Mouse (Mus musculus) MEL (cell line): ENCODE data around the gene Mtmr14. TPM values are rescaled to one million over a fixed set of nuclear protein-coding genes. Genes with fewer than 3 reads are reported as not detected.

Experiments used
- DNase-seq: peaks from one replicate; pipeline ENCODE4 v3.0.0; 2011; ENCODE audit warnings: low read depth, low spot score
- H3K27ac ChIP-seq: 2 replicates; pipeline ENCODE4 v1.5.1; 2012; ENCODE audit warnings: low read depth, mild to moderate bottlenecking, control low read depth, low read length, moderate library complexity; ENCODE audit not compliant: control insufficient read depth
- H3K27me3 ChIP-seq, 2 experiments: fragments of 150-350 bp in 1 of 2; sonication (generic) in 1 of 2; 2 replicates each; pipeline ENCODE4 v1.6.1; 2012; ENCODE audit warnings: low read length in 2 of 2, mild to moderate bottlenecking in 2 of 2, improper control_type of control experiment in 1 of 2, moderate library complexity in 1 of 2; ENCODE audit not compliant: insufficient read depth in 2 of 2, control insufficient read depth in 1 of 2
- H3K36me3 ChIP-seq, 2 experiments: 2 replicates each; pipeline ENCODE4 v1.6.1; 2012 to 2014; ENCODE audit warnings: low read length in 2 of 2, improper control_type of control experiment in 1 of 2, inconsistent platforms in 1 of 2, mild to moderate bottlenecking in 1 of 2; ENCODE audit not compliant: insufficient read depth in 2 of 2, control insufficient read depth in 1 of 2
- H3K4me1 ChIP-seq, 2 experiments: fragments of 150-350 bp in 1 of 2; sonication (generic) in 1 of 2; 2 replicates each; pipeline ENCODE4 v1.6.1; 2012; ENCODE audit warnings: low read length in 2 of 2, improper control_type of control experiment in 1 of 2, mild to moderate bottlenecking in 1 of 2; ENCODE audit not compliant: insufficient read depth in 2 of 2, control insufficient read depth in 1 of 2
- H3K4me3 ChIP-seq, 2 experiments: fragments of 150-350 bp in 1 of 2; sonication (generic) in 1 of 2; 2 replicates each; pipeline ENCODE4 v1.5.1; 2012; ENCODE audit warnings: low read depth in 2 of 2, low read length in 2 of 2, mild to moderate bottlenecking in 2 of 2, moderate library complexity in 2 of 2, control low read depth in 1 of 2, improper control_type of control experiment in 1 of 2; ENCODE audit not compliant: control insufficient read depth in 1 of 2, insufficient read depth in 1 of 2
- H3K79me2 ChIP-seq: 2 replicates; pipeline ENCODE4 v1.6.1; 2012; ENCODE audit warnings: mild to moderate bottlenecking, low read length, moderate library complexity; ENCODE audit not compliant: control insufficient read depth, poor library complexity, insufficient read depth
- H3K9ac ChIP-seq: 2 replicates; pipeline ENCODE4 v1.6.1; 2012; ENCODE audit warnings: low read depth, mild to moderate bottlenecking, control low read depth, low read length, moderate library complexity; ENCODE audit not compliant: control insufficient read depth, poor library complexity, severe bottlenecking
- H3K9me3 ChIP-seq: fragments of 150-350 bp; sonication (generic); replicated peaks from 2 replicates; pipeline ENCODE4 v1.6.1; 2012; ENCODE audit warnings: mild to moderate bottlenecking, low read length, improper control_type of control experiment, moderate library complexity; ENCODE audit not compliant: insufficient read depth
- CHD1 ChIP-seq: IDR thresholded peaks from 2 replicates; pipeline ENCODE4 v1.6.1; 2012; ENCODE audit warnings: low read depth, mild to moderate bottlenecking, inconsistent platforms, low read length, improper control_type of control experiment
- CTCF ChIP-seq, 3 experiments: IDR thresholded peaks in 2 of 3; conservative IDR thresholded peaks in 1 of 3; 2 replicates each; pipeline ENCODE4 v1.5.1; 2011 to 2012; ENCODE audit warnings: low read length in 3 of 3, low read depth in 2 of 3, mild to moderate bottlenecking in 2 of 3, improper control_type of control experiment in 1 of 3, inconsistent platforms in 1 of 3, mixed read lengths in 1 of 3, moderate library complexity in 1 of 3; ENCODE audit not compliant: control insufficient read depth in 1 of 3, insufficient read depth in 1 of 3, poor library complexity in 1 of 3, severe bottlenecking in 1 of 3
- E2F4 ChIP-seq: IDR thresholded peaks from 2 replicates; pipeline ENCODE4 v1.6.1; 2011; ENCODE audit warnings: low read depth, low read length, improper control_type of control experiment, borderline replicate concordance
- ELF1 ChIP-seq: IDR thresholded peaks from 2 replicates; pipeline ENCODE4 v1.6.1; 2014; ENCODE audit warnings: low read depth, mild to moderate bottlenecking, inconsistent platforms, low read length, improper control_type of control experiment, moderate library complexity
- EP300 ChIP-seq, 2 experiments: IDR thresholded peaks; 2 replicates each; pipeline ENCODE4 v1.6.1; 2011; ENCODE audit warnings: improper control_type of control experiment in 2 of 2, low read length in 2 of 2, low read depth in 1 of 2, mild to moderate bottlenecking in 1 of 2
- ETS1 ChIP-seq: IDR thresholded peaks from 2 replicates; pipeline ENCODE4 v1.6.1; 2012; ENCODE audit warnings: low read depth, mild to moderate bottlenecking, inconsistent platforms, low read length, improper control_type of control experiment, moderate library complexity
- KAT2A ChIP-seq: conservative IDR thresholded peaks from 2 replicates; pipeline ENCODE4 v1.6.1; 2012; ENCODE audit warnings: low read depth, low read length, improper control_type of control experiment, inconsistent platforms
- MAX ChIP-seq: IDR thresholded peaks from 2 replicates; pipeline ENCODE4 v1.6.1; 2011; ENCODE audit warnings: low read length, improper control_type of control experiment
- MAZ ChIP-seq: IDR thresholded peaks from 2 replicates; pipeline ENCODE4 v1.6.1; 2012; ENCODE audit warnings: low read depth, mild to moderate bottlenecking, inconsistent platforms, low read length, improper control_type of control experiment
- MYC ChIP-seq: IDR thresholded peaks from 2 replicates; pipeline ENCODE4 v1.6.1; 2011; ENCODE audit warnings: low read depth, mild to moderate bottlenecking, low read length, improper control_type of control experiment, moderate library complexity
- NELFE ChIP-seq: IDR thresholded peaks from 2 replicates; pipeline ENCODE4 v1.6.1; 2011; ENCODE audit warnings: low read depth, low read length, improper control_type of control experiment
- NRF1 ChIP-seq: IDR thresholded peaks from 2 replicates; pipeline ENCODE4 v1.6.1; 2014; ENCODE audit warnings: low read depth, mild to moderate bottlenecking, inconsistent platforms, low read length, improper control_type of control experiment, moderate library complexity; ENCODE audit not compliant: poor library complexity, insufficient read depth, severe bottlenecking
- POLR2A ChIP-seq, 2 experiments: IDR thresholded peaks; 2 replicates each; pipeline ENCODE4 v1.6.1; 2011 to 2012; ENCODE audit warnings: low read length in 2 of 2, mild to moderate bottlenecking in 2 of 2, control low read depth in 1 of 2, improper control_type of control experiment in 1 of 2, low read depth in 1 of 2, moderate library complexity in 1 of 2; ENCODE audit not compliant: control insufficient read depth in 1 of 2, insufficient read depth in 1 of 2, poor library complexity in 1 of 2
- RCOR1 ChIP-seq: IDR thresholded peaks from 2 replicates; pipeline ENCODE4 v1.6.1; 2012; ENCODE audit warnings: low read depth, mild to moderate bottlenecking, inconsistent platforms, low read length, improper control_type of control experiment
- SIN3A ChIP-seq: IDR thresholded peaks from 2 replicates; pipeline ENCODE4 v1.6.1; 2012; ENCODE audit warnings: low read length, improper control_type of control experiment, inconsistent platforms
- TBP ChIP-seq: IDR thresholded peaks from 2 replicates; pipeline ENCODE4 v1.8.0; 2011; ENCODE audit warnings: low read depth, low read length, improper control_type of control experiment
- TCF12 ChIP-seq: IDR thresholded peaks from 2 replicates; pipeline ENCODE4 v1.6.1; 2014; ENCODE audit warnings: low read depth, mild to moderate bottlenecking, inconsistent platforms, low read length, improper control_type of control experiment, moderate library complexity
- ZC3H11A ChIP-seq: IDR thresholded peaks from 2 replicates; pipeline ENCODE4 v1.6.1; 2012; ENCODE audit warnings: low read depth, mild to moderate bottlenecking, inconsistent platforms, low read length, improper control_type of control experiment
- ZMIZ1 ChIP-seq: IDR thresholded peaks from 2 replicates; pipeline ENCODE4 v1.6.1; 2012; ENCODE audit warnings: low read depth, mild to moderate bottlenecking, inconsistent platforms, low read length, improper control_type of control experiment, moderate library complexity
- polyA plus RNA-seq, 2 experiments: library from polyadenylated mRNA; stranded (reverse) in 1 of 2; unstranded in 1 of 2; fragments of >175 nt in 1 of 2; fragments of >200 nt in 1 of 2; gene quantifications; 2 replicates each; pipeline versions ENCODE4 v1.2.1 to v1.2.4; 2012; ENCODE audit warnings: low replicate concordance in 2 of 2, low read depth in 1 of 2; ENCODE audit not compliant: insufficient read length in 2 of 2, insufficient read depth in 1 of 2, missing spikeins in 1 of 2
- total RNA-seq: library from RNA; depleted of rRNA; stranded (reverse); fragments of 300-350 nt; gene quantifications from 2 replicates; pipeline ENCODE4 v1.2.3, GENCODE M21; 2012

The Mtmr14 gene
- total and polyA plus RNA-seq, 3 experiments: 11.4 to 24.5 TPM; not detected in 1

GRCm38 (mm10) chr6:113302258-113302657, 64.6 kb downstream of the Mtmr14 start (continued):
- TF ChIP-seq TBP (no peak), CTCF (IDR thresholded peaks at IDR 0.05 in 2 of 3, conservative IDR thresholded peaks at IDR 0.05 in 1 of 3; ENCODE audit: control insufficient read depth in 1 of 3, insufficient read depth in 1 of 3, low read depth in 2 of 3, low read length in 3 of 3, poor library complexity in 1 of 3, severe bottlenecking in 1 of 3) (peak; percentile 3 to 67 (median 30); a peak in 5 of 6 replicates), KAT2A (no peak), NELFE (no peak), TCF12 (peak; percentile 19; the same call in 1 of the 2 replicates), CHD1 (no peak)

- Histone ChIP-seq H3K4me1 (peaks cover 21 to 29% of the 10 kb centered on the region in 2 experiments), H3K27ac (peak overlapping the region; percentile 99), H3K9ac (peak overlapping the region; percentile 99)
- peak; percentile 100 for DNase-seq
- peak; percentile 74 for TF ChIP-seq MAX
- TF ChIP-seq SIN3A: peak; percentile 2; the same call in 1 of the 2 replicates
- TF ChIP-seq ZMIZ1: peak; percentile 55; the same call in 1 of the 2 replicates
- peak in 1 of 2 experiments; percentile 43; a peak in 1 of 4 replicates for TF ChIP-seq POLR2A (IDR thresholded peaks at IDR 0.05; ENCODE audit: control insufficient read depth in 1 of 2, insufficient read depth in 1 of 2, low read depth in 1 of 2, low read length in 2 of 2, poor library complexity in 1 of 2)
- peak; percentile 86 for TF ChIP-seq MAZ
- TF ChIP-seq RCOR1: 0 out of 2 replicates have a peak, but pooled peaks have one; percentile 9
- peak; percentile 17; the same call in 1 of the 2 replicates for TF ChIP-seq ETS1
- TF ChIP-seq MYC: peak; percentile 61; the same call in 1 of the 2 replicates
- 0 out of 2 replicates have a peak, but pooled peaks have one; percentile 38 for TF ChIP-seq E2F4
- no peak for TF ChIP-seq ZC3H11A
- 0 out of 2 replicates have a peak, but pooled peaks have one; percentile 24 for TF ChIP-seq TBP
- TF ChIP-seq ELF1: peak; percentile 76
- no peak for TF ChIP-seq EP300 (IDR thresholded peaks at IDR 0.05; ENCODE audit: low read depth in 1 of 2, low read length in 2 of 2)
- no peak for TF ChIP-seq CTCF (IDR thresholded peaks at IDR 0.05 in 2 of 3, conservative IDR thresholded peaks at IDR 0.05 in 1 of 3; ENCODE audit: control insufficient read depth in 1 of 3, insufficient read depth in 1 of 3, low read depth in 2 of 3, low read length in 3 of 3, poor library complexity in 1 of 3, severe bottlenecking in 1 of 3)
- TF ChIP-seq NRF1: peak; percentile 43; the same call in 1 of the 2 replicates
- TF ChIP-seq, all 39 proteins: peak for 12
- H3K36me3 ChIP-seq: peaks cover 11 to 17% of the 10 kb centered on the region in 2 experiments
- peaks cover 35% of the 10 kb centered on the region for H3K79me2 ChIP-seq
- H3K4me3 ChIP-seq: peak overlapping the region; percentile 71 to 97
- no peaks in the 10 kb centered on the region for H3K27me3 ChIP-seq
- H3K9me3 ChIP-seq: no peaks in the 10 kb centered on the region
Observed at GRCm38 (mm10) chr6:113306322-113306985, 68.8 kb downstream of the Mtmr14 start.
